Mouse (Mus musculus): ENCODE results near the gene Emc7.

The Emc7 gene

GRCm38 (mm10) chr2:112476554-112476953, 21.8 kb downstream of the Emc7 start:
- DNase-seq (ENCODE audit: low spot score) = no peak

GRCm38 (mm10) chr2:112480669-112481068, 25.9 kb downstream of the Emc7 start, which contains the start of gene Chrm5:
TSS of gene Chrm5 (minus strand) at chr2:112480769.
- no peak for DNase-seq (ENCODE audit: low spot score)

DNA sequence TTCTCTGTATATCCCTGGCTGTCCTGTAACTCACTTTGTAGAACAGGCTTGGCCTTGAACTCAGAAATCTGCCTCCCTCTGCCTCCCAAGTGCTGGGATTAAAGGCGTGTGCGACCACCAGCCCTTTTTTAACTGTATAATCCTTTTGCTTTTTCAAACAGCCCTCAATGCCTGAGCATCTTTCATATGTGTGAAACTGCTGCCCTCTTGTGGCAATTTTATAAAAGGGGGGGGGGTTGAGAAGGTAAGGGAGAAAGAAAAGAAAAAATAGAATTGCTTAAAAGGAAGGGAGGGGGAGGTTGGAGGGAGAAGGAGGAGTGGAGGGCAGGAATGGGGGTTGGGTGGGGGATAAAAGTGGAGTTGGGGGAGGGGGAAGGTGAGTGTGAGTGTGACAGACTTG, 26.8 kb downstream of the Emc7 start:
- peak; percentile 51 for DNase-seq (ENCODE audit: low spot score)

- DNase-seq (ENCODE audit: low spot score) = no peak
Measured at GRCm38 (mm10) chr2:112482533-112483333, 27.9 kb downstream of the Emc7 start.

GRCm38 (mm10) chr2:112483334-112483651, 28.5 kb downstream of the Emc7 start:
- no peak for DNase-seq (ENCODE audit: low spot score)

- DNase-seq (ENCODE audit: low spot score) = no peak
Measured at GRCm38 (mm10) chr2:112484886-112485285, 30.1 kb downstream of the Emc7 start.

- no peak for DNase-seq (ENCODE audit: low spot score)
Measured at GRCm38 (mm10) chr2:112490483-112491196, 35.8 kb downstream of the Emc7 start.

DNA sequence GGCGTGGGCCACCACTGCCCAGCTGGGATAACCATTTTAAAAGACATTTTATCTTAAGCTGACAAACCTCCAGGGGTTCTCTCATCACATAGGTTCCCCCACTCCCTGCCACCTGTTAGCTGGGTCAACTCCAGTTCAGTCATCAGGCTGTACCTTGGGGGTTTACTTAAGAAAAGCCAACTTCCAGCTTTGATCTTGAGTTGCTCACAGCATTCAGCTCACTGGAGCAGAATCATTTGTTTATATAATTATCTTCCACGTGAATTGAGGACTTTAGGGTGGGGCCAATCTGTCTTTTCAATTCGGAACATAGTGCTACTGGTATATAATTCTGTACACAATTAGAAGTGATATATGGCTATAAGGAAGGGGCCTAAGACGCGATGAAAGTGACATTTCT, 36.8 kb downstream of the Emc7 start:
- DNase-seq (ENCODE audit: low spot score) = no peak

DNA sequence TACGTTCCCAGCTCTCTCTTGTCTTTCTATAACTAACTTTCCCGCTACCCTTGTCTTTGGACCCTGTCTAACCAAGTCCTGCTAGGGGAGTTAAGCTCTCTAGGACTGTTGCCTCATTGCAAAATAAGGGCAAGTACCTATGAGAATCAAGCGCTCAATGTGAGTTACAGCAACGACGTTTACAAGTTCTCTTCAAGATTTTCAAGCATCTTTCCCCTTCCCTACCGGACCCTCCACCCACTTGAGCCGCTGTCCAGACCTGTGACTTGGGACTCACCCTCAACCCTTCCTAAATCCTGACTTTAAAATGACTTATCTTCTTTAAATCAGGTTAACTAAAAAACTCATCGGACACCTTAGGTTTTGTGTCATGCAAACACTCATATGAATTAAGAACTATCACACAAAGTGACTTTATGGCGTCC, 37.6 kb downstream of the Emc7 start:
- peak; percentile 35 for DNase-seq (ENCODE audit: low spot score)

GRCm38 (mm10) chr2:112492856-112493538, 38.2 kb downstream of the Emc7 start, which contains the start of gene Aven:
TSS of gene Aven (plus strand) at chr2:112492964.
- peak; percentile 57 for DNase-seq (ENCODE audit: low spot score)

GRCm38 (mm10) chr2:112493539-112494260, 38.9 kb downstream of the Emc7 start:
- peak; percentile 41 for DNase-seq (ENCODE audit: low spot score)

DNA sequence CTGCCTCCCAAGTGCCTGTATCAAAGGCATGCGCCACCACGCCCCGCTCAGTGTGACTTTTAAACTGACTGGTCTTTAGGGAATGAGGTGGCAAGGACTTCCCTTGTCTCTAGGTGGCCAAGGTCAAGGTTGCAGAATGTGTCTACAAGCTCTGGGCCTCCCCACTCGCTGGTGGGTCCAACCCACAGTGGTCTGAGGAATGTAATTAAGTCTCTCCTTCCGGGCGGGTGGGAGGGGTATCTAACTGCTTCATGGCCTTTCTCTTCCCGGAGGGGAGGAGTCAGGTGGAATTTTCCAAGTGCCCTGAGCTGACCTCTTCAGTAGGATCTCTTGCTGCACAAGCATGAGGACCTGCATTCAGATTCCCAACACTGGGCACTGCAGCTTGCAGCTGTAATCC, 43.1 kb downstream of the Emc7 start:
- no peak for DNase-seq (ENCODE audit: low spot score)

- DNase-seq (ENCODE audit: low spot score) = peak; percentile 70
Measured at GRCm38 (mm10) chr2:112501209-112501608, 46.4 kb downstream of the Emc7 start.

- no peak for DNase-seq (ENCODE audit: low spot score)
Measured at GRCm38 (mm10) chr2:112503978-112504377, 49.2 kb downstream of the Emc7 start.

- DNase-seq (ENCODE audit: low spot score) = no peak
Measured at GRCm38 (mm10) chr2:112506841-112507435, 52.1 kb downstream of the Emc7 start.

GRCm38 (mm10) chr2:112507444-112507843, 52.6 kb downstream of the Emc7 start:
- no peak for DNase-seq (ENCODE audit: low spot score)

GRCm38 (mm10) chr2:112510140-112510539, 55.3 kb downstream of the Emc7 start:
- peak; percentile 85 for DNase-seq (ENCODE audit: low spot score)

DNA sequence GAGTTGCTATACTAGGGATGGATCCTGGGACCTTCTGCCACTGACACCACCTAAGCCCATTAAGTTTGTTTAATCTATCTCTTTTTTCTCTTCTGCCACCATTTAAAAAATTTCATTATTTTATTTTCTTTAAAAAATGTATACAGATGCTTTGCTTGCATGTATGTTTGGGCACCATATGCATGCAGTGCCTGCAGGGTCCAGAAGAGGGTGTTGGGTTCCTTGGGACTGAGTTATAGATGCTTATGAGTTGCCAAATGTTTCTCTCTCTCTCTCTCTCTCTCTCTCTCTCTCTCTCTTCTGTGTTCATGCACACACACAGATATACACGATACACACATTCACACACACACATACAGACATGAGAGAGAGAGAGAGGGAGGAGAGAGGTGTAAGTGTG, 58.2 kb downstream of the Emc7 start:
- no peak for DNase-seq (ENCODE audit: low spot score)

DNA sequence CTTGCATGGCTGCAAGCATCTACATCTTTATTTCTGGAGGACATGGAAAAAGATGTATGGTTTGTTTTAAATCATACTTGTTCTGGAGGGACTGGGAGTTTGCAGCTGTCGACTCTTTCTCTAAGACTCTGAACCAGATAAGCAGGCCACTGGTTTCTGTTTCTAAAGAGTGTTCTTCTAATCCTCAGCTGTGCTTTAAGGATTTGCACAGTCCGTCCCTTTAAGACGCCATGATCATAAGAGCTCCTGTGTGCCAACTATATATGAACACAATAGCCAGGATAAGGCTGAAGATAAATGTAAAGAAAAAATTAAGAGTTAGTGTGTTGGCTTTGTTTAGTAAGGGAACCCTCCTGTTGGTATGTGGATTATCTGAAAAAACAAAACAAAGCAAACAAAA, 61.9 kb downstream of the Emc7 start:
- DNase-seq (ENCODE audit: low spot score) = no peak

GRCm38 (mm10) chr2:112517218-112517617, 62.4 kb downstream of the Emc7 start:
- no peak for DNase-seq (ENCODE audit: low spot score)

- no peak for DNase-seq (ENCODE audit: low spot score)
Measured at GRCm38 (mm10) chr2:112518541-112518940, 63.7 kb downstream of the Emc7 start.

Data from c-Kit-positive CD71-positive TER-119-positive erythroid progenitor cells, embryonic 14.5 days (primary cell).